Mouse (Mus musculus): ENCODE measurements around the gene Arg1. TPM values are rescaled to one million over a fixed set of nuclear protein-coding genes. Genes with fewer than 3 reads are reported as not detected.

Arg1 gene
- polyA plus RNA-seq (2012; ENCODE audit: low replicate concordance) = not detected in 2 replicates

GRCm38 (mm10) chr10:24926962-24927720 lies at the start of gene Arg1:
TSS of gene Arg1 (minus strand) at chr10:24927484.

DNA sequence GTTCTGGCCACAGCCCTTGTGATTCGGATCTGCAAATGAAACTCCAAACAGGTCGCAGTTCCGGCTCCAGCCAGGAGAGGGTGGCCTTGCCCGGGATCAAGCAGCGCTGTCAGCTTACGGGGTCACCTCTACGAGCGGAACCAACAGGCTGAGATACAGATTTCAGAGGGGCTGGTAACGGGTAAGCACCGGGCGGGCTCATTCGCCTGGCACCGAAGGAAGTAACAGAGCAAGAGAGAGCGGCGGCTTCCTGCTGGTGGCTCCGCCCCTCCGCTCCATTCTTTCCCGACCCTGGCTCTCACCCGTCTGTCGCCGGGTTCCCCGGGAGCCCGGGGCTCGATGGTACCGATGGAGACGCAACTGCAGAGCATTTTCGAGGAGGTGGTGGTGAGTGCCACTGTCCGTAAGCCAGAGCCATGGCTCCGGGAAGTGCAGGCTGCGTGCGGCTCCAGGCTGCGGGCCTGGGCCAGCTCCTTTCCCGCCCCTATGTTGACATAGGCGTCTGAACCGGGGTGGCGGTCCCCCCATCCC lies 57.5 kb downstream of the Arg1 start, which contains the start of gene Med23:
Gene Med23, plus strand, starts transcription at position 227 of the 531 bp plus-strand sequence.

Other genes with a start within 250 kb of the Arg1 start
- 3.5 and 5.5 TPM in 2 replicates for gene Enpp1, start 215.3 kb downstream of the Arg1 start, polyA plus RNA-seq (2012; ENCODE audit: low replicate concordance)
- 0.55 and 0.81 TPM in 2 replicates for gene Enpp3, start 84.7 kb downstream of the Arg1 start, polyA plus RNA-seq (2012; ENCODE audit: low replicate concordance)
- gene Med23, start 57.5 kb downstream of the Arg1 start, polyA plus RNA-seq (2012; ENCODE audit: low replicate concordance) = 2.6 and 8.0 TPM in 2 replicates

All from leukemia stem cell, adult 10-12 weeks (primary cell).